Mouse (Mus musculus): ENCODE measurements around the gene Frem3. TPM values are rescaled to one million over a fixed set of nuclear protein-coding genes. Genes with fewer than 3 reads are reported as not detected.

The Frem3 gene
- polyA plus RNA-seq, 1 experiment: not detected

DNA sequence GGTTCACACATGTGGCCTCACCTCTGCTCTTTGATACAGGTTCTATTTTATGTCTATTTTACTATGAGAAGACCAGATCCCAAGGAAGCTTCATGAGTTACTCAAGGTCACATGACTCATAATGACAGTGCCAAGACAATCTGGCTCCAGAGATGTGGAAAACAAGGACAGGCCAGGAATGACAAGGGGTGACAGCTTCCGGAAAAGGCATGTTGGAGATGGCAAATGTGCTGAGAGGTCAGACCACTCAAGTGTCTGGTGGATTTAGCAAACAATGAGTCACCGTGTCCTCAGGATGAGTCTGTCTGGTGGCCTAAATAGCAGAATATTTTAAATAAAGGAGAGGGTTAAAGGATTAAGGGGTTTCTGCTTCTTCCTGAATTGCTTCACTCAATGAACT, 33.8 kb upstream of the Frem3 start:
- Histone ChIP-seq H3K9ac (ENCODE audit: low read depth, poor library complexity, severe bottlenecking) (no peak overlapping the region), H3K27ac (ENCODE audit: insufficient read depth, low read length) (no peak overlapping the region), H3K27me3 (ENCODE audit: control insufficient read depth, insufficient read depth, low read length, poor library complexity, severe bottlenecking) (no peaks in the 10 kb centered on the region), H3K36me3 (ENCODE audit: control insufficient read depth, insufficient read depth, low read length, poor library complexity, severe bottlenecking) (no peaks in the 10 kb centered on the region), H3K4me3 (ENCODE audit: low read depth, low read length) (no peak overlapping the region), H3K4me1 (ENCODE audit: control insufficient read depth, insufficient read depth, low read length) (no peaks in the 10 kb centered on the region), H3K9me3 (replicated peaks; ENCODE audit: control insufficient read depth, insufficient read depth, low read length, poor library complexity, severe bottlenecking) (no peaks in the 10 kb centered on the region)
- no peak for TF ChIP-seq EP300 (IDR thresholded peaks at IDR 0.05; ENCODE audit: insufficient read depth, low read depth, low read length)
- no peak for TF ChIP-seq POLR2A (IDR thresholded peaks at IDR 0.05; ENCODE audit: insufficient read depth, low read length)
- TF ChIP-seq CTCF (IDR thresholded peaks at IDR 0.05; ENCODE audit: low read depth, low read length): no peak

DNA sequence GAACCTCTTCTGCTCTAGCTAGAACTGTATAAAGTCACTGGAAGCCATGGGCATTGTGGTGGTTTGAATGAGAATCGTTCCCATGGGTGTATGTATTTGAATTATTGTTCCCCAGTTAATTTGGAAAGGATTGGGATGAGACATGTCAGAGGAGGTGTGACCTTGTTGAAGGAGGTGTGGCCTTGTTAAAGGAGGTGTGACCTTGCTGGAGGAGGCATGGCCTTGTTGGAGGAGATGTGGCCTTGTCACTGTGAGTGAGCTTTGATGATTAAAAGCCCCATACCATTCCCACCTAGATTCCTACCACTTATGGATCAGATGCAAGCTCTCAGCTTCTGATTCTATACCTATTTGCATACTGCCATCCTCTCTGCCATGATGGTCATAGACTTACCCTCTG, 31.8 kb upstream of the Frem3 start:
- Histone ChIP-seq H3K9me3 (replicated peaks; ENCODE audit: control insufficient read depth, insufficient read depth, low read length, poor library complexity, severe bottlenecking) (no peaks in the 10 kb centered on the region), H3K27ac (ENCODE audit: insufficient read depth, low read length) (no peak overlapping the region), H3K4me1 (ENCODE audit: control insufficient read depth, insufficient read depth, low read length) (no peaks in the 10 kb centered on the region), H3K9ac (ENCODE audit: low read depth, poor library complexity, severe bottlenecking) (no peak overlapping the region), H3K4me3 (ENCODE audit: low read depth, low read length) (no peak overlapping the region), H3K27me3 (ENCODE audit: control insufficient read depth, insufficient read depth, low read length, poor library complexity, severe bottlenecking) (no peaks in the 10 kb centered on the region), H3K36me3 (ENCODE audit: control insufficient read depth, insufficient read depth, low read length, poor library complexity, severe bottlenecking) (no peaks in the 10 kb centered on the region)
- TF ChIP-seq CTCF (IDR thresholded peaks at IDR 0.05; ENCODE audit: low read depth, low read length) (no peak), EP300 (IDR thresholded peaks at IDR 0.05; ENCODE audit: insufficient read depth, low read depth, low read length) (no peak), POLR2A (IDR thresholded peaks at IDR 0.05; ENCODE audit: insufficient read depth, low read length) (no peak)

DNA sequence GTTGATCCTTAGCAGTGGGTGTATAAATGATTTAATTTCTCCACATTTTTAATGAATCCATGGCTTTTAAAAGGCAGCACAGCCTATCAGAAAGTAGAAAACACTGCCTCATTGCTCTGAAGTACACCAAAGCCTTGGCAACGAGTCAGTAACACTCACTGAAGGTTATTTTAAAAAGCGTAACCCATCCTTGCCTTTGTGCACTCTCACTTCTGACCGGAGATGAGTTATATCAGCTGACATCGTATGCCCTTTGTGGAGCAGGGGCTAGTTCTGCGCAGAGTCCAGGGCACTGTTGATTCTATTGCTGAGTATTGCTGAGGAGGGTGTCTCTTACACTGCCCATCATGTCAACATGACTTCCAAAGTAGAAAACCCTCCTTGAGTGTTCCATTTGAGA, 18.3 kb upstream of the Frem3 start:
- H3K4me3 ChIP-seq (ENCODE audit: low read depth, low read length): no peak overlapping the region
- H3K36me3 ChIP-seq (ENCODE audit: control insufficient read depth, insufficient read depth, low read length, poor library complexity, severe bottlenecking): no peaks in the 10 kb centered on the region
- H3K27me3 ChIP-seq (ENCODE audit: control insufficient read depth, insufficient read depth, low read length, poor library complexity, severe bottlenecking): no peaks in the 10 kb centered on the region
- H3K9ac ChIP-seq (ENCODE audit: low read depth, poor library complexity, severe bottlenecking): no peak overlapping the region
- H3K27ac ChIP-seq (ENCODE audit: insufficient read depth, low read length): no peak overlapping the region
- no peaks in the 10 kb centered on the region for H3K4me1 ChIP-seq (ENCODE audit: control insufficient read depth, insufficient read depth, low read length)
- H3K9me3 ChIP-seq (replicated peaks; ENCODE audit: control insufficient read depth, insufficient read depth, low read length, poor library complexity, severe bottlenecking): no peaks in the 10 kb centered on the region
- no peak for TF ChIP-seq CTCF (IDR thresholded peaks at IDR 0.05; ENCODE audit: low read depth, low read length)
- TF ChIP-seq POLR2A (IDR thresholded peaks at IDR 0.05; ENCODE audit: insufficient read depth, low read length): no peak
- TF ChIP-seq EP300 (IDR thresholded peaks at IDR 0.05; ENCODE audit: insufficient read depth, low read depth, low read length): no peak

DNA sequence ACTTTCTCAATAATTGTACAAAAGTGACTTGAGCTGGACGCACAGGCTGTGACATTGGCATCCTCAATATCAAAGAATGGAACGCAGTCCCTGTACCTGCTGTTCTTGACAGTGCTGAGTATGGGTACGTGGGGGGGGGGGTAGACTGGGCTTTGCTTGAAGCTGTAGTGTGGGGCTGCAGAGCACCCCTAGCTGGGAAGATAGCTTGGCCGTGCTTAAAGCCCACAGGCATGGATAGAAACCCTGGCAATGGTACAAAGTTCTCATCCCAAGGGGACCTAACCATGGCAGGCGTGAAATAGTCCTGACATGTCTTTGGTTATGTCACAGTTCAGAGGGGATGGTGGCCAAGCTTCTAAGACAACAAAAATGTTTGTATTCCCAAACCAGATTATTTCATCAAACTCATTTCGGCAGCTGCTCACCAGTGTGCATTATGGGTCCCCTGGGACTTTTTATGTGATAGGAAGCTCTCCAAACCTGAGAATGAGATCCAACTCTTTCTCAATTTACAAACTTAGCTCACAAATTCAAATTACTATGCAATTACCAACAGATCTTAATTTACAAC, 10.2 kb upstream of the Frem3 start:
- no peak overlapping the region for H3K27ac ChIP-seq (ENCODE audit: insufficient read depth, low read length)
- no peaks in the 10 kb centered on the region for H3K9me3 ChIP-seq (replicated peaks; ENCODE audit: control insufficient read depth, insufficient read depth, low read length, poor library complexity, severe bottlenecking)
- H3K9ac ChIP-seq (ENCODE audit: low read depth, poor library complexity, severe bottlenecking): no peak overlapping the region
- H3K27me3 ChIP-seq (ENCODE audit: control insufficient read depth, insufficient read depth, low read length, poor library complexity, severe bottlenecking): no peaks in the 10 kb centered on the region
- H3K4me1 ChIP-seq (ENCODE audit: control insufficient read depth, insufficient read depth, low read length): no peaks in the 10 kb centered on the region
- no peak for TF ChIP-seq POLR2A (IDR thresholded peaks at IDR 0.05; ENCODE audit: insufficient read depth, low read length)
- TF ChIP-seq EP300 (IDR thresholded peaks at IDR 0.05; ENCODE audit: insufficient read depth, low read depth, low read length): no peak
- TF ChIP-seq CTCF (IDR thresholded peaks at IDR 0.05; ENCODE audit: low read depth, low read length): no peak
- no peak overlapping the region for H3K4me3 ChIP-seq (ENCODE audit: low read depth, low read length)
- H3K36me3 ChIP-seq (ENCODE audit: control insufficient read depth, insufficient read depth, low read length, poor library complexity, severe bottlenecking): no peaks in the 10 kb centered on the region

DNA sequence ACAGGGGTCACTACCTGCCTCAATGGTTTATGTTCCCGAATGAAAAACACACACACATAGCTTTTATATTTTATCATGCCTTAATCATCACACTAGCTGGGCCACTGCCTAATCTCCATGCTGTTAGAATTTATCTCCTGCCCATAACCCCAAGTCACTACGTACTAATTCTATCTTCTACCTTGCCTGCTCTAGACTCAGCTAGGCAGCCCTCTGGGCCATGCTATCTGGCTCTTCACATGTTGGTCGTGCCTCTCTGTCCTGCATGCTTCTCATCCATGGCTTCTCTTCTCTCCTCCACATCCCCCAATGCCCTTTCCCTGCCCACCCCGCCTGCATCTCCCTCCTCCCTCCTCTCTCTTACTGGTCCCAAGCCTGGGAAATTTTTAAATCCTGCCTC, 9.0 kb upstream of the Frem3 start:
- TF ChIP-seq EP300 (IDR thresholded peaks at IDR 0.05; ENCODE audit: insufficient read depth, low read depth, low read length) (no peak), CTCF (IDR thresholded peaks at IDR 0.05; ENCODE audit: low read depth, low read length) (no peak), POLR2A (IDR thresholded peaks at IDR 0.05; ENCODE audit: insufficient read depth, low read length) (no peak)
- Histone ChIP-seq H3K9ac (ENCODE audit: low read depth, poor library complexity, severe bottlenecking) (no peak overlapping the region), H3K9me3 (replicated peaks; ENCODE audit: control insufficient read depth, insufficient read depth, low read length, poor library complexity, severe bottlenecking) (no peaks in the 10 kb centered on the region), H3K4me1 (ENCODE audit: control insufficient read depth, insufficient read depth, low read length) (no peaks in the 10 kb centered on the region), H3K36me3 (ENCODE audit: control insufficient read depth, insufficient read depth, low read length, poor library complexity, severe bottlenecking) (no peaks in the 10 kb centered on the region), H3K27me3 (ENCODE audit: control insufficient read depth, insufficient read depth, low read length, poor library complexity, severe bottlenecking) (no peaks in the 10 kb centered on the region), H3K4me3 (ENCODE audit: low read depth, low read length) (no peak overlapping the region), H3K27ac (ENCODE audit: insufficient read depth, low read length) (no peak overlapping the region)

DNA sequence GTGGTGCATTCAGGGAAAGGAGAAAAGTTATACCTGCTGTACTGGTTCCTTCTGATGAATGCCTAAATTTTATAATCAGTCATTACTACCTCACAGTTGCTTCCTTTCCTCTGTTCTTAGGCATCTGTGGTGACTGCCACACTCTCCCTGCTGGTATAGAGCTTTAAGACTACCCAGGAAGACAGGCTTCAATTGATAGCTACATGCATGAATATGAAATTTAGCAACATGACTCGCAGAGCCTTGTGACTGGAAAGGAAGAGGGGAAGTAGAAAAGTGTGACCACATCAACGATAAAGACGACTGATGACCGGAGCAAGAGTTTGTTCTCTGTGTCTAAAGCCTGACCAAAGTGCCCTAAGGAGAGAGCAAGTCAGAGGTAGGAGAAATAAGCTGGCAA, 3.8 kb upstream of the Frem3 start:
- Histone ChIP-seq H3K27me3 (ENCODE audit: control insufficient read depth, insufficient read depth, low read length, poor library complexity, severe bottlenecking) (no peaks in the 10 kb centered on the region), H3K4me3 (ENCODE audit: low read depth, low read length) (no peak overlapping the region), H3K36me3 (ENCODE audit: control insufficient read depth, insufficient read depth, low read length, poor library complexity, severe bottlenecking) (no peaks in the 10 kb centered on the region), H3K9ac (ENCODE audit: low read depth, poor library complexity, severe bottlenecking) (no peak overlapping the region), H3K9me3 (replicated peaks; ENCODE audit: control insufficient read depth, insufficient read depth, low read length, poor library complexity, severe bottlenecking) (no peaks in the 10 kb centered on the region), H3K4me1 (ENCODE audit: control insufficient read depth, insufficient read depth, low read length) (no peaks in the 10 kb centered on the region), H3K27ac (ENCODE audit: insufficient read depth, low read length) (no peak overlapping the region)
- no peak for TF ChIP-seq EP300 (IDR thresholded peaks at IDR 0.05; ENCODE audit: insufficient read depth, low read depth, low read length)
- no peak for TF ChIP-seq POLR2A (IDR thresholded peaks at IDR 0.05; ENCODE audit: insufficient read depth, low read length)
- no peak for TF ChIP-seq CTCF (IDR thresholded peaks at IDR 0.05; ENCODE audit: low read depth, low read length)

All from ES-Bruce4 (cell line).